Mouse (Mus musculus): ENCODE data around the gene Olfr414.

Olfr414 gene

GRCm38 (mm10) chr1:174423764-174424163, at the start of gene Olfr414:
Gene Olfr414 (plus strand): TSS chr1:174424064.
- DNase-seq (ENCODE audit: low read depth, low spot score), result no peak

GRCm38 (mm10) chr1:174390746-174391145, 33.1 kb upstream of the Olfr414 start, which contains the start of gene Olfr248:
Gene Olfr248 (plus strand): TSS chr1:174391046.
- no peak for DNase-seq (ENCODE audit: low read depth, low spot score)

GRCm38 (mm10) chr1:174422959-174423358, 905 bp upstream of the Olfr414 start:
- DNase-seq (ENCODE audit: low read depth, low spot score), result no peak

- DNase-seq (ENCODE audit: low read depth, low spot score), result no peak
Measured at GRCm38 (mm10) chr1:174426180-174426986, 2.5 kb downstream of the Olfr414 start.

- no peak for DNase-seq (ENCODE audit: low read depth, low spot score)
Measured at GRCm38 (mm10) chr1:174427402-174427801, 3.5 kb downstream of the Olfr414 start.

- DNase-seq (ENCODE audit: low read depth, low spot score), result no peak
Measured at GRCm38 (mm10) chr1:174428407-174428806, 4.5 kb downstream of the Olfr414 start.

- no peak for DNase-seq (ENCODE audit: low read depth, low spot score)
Measured at GRCm38 (mm10) chr1:174434121-174434520, 10.3 kb downstream of the Olfr414 start.

GRCm38 (mm10) chr1:174441782-174442181, 17.9 kb downstream of the Olfr414 start, which contains the start of gene Olfr220:
Gene Olfr220 (plus strand): TSS chr1:174442082.
- DNase-seq (ENCODE audit: low read depth, low spot score), result no peak

GRCm38 (mm10) chr1:174455100-174455499, 31.2 kb downstream of the Olfr414 start:
- DNase-seq (ENCODE audit: low read depth, low spot score), result no peak

GRCm38 (mm10) chr1:174465385-174465784, 41.5 kb downstream of the Olfr414 start:
- DNase-seq (ENCODE audit: low read depth, low spot score), result no peak

- peak; percentile 35 for DNase-seq (ENCODE audit: low read depth, low spot score)
Measured at GRCm38 (mm10) chr1:174466240-174466639, 42.4 kb downstream of the Olfr414 start.

- DNase-seq (ENCODE audit: low read depth, low spot score), result peak; percentile 44
Measured at GRCm38 (mm10) chr1:174469736-174470135, 45.9 kb downstream of the Olfr414 start.

- no peak for DNase-seq (ENCODE audit: low read depth, low spot score)
Measured at GRCm38 (mm10) chr1:174482567-174482966, 58.7 kb downstream of the Olfr414 start.

Data from CD4-positive, CD25-positive, alpha-beta regulatory T cell, adult 2 months (primary cell).